Mouse (Mus musculus) lung, embryonic 15.5 days (tissue): ENCODE measurements around the gene Smarcd1. TPM values are rescaled to one million over a fixed set of nuclear protein-coding genes. Genes with fewer than 3 reads are reported as not detected.

Experiments used
- polyA plus RNA-seq: library from polyadenylated mRNA; unstranded; fragments of >200 nt; fragmentation: Nextera tagmentation; extraction: Ambion mirVana; gene quantifications from 2 replicates; pipeline ENCODE4 v1.2.1, GENCODE M21; 2015

Smarcd1 gene
- polyA plus RNA-seq, 1 experiment from 2014 or later = 41.1 TPM

Other genes starting within 250 kb of the Smarcd1 start
- gene Nckap5l, start 244.4 kb upstream of the Smarcd1 start, polyA plus RNA-seq = 8.7 and 11.6 TPM in 2 replicates
- 15.0 and 16.1 TPM in 2 replicates for gene Bcdin3d, start 227.4 kb upstream of the Smarcd1 start, polyA plus RNA-seq
- 1.1 and 1.4 TPM in 2 replicates for gene Faim2, start 174.0 kb upstream of the Smarcd1 start, polyA plus RNA-seq
- 0.34 TPM in 1 of 2 replicates, not detected in the other for gene Aqp2, start 123.1 kb upstream of the Smarcd1 start, polyA plus RNA-seq
- 1.5 and 1.9 TPM in 2 replicates for gene Aqp5, start 111.3 kb upstream of the Smarcd1 start, polyA plus RNA-seq
- gene Aqp6, start 100.7 kb upstream of the Smarcd1 start, polyA plus RNA-seq = not detected in 2 replicates
- gene Racgap1, start 50.5 kb upstream of the Smarcd1 start, polyA plus RNA-seq = 174 and 186 TPM in 2 replicates
- 1.4 and 1.8 TPM in 2 replicates for gene Asic1, start 31.8 kb upstream of the Smarcd1 start, polyA plus RNA-seq
- not detected in 2 replicates for gene Gm17349, start 3.4 kb downstream of the Smarcd1 start, polyA plus RNA-seq
- gene Gpd1, start 15.4 kb downstream of the Smarcd1 start, polyA plus RNA-seq = 0.82 and 1.1 TPM in 2 replicates
- gene Cox14, start 23.5 kb downstream of the Smarcd1 start, polyA plus RNA-seq = 132 and 137 TPM in 2 replicates
- 75.3 and 78.0 TPM in 2 replicates for gene Cers5, start 70.8 kb downstream of the Smarcd1 start, polyA plus RNA-seq
- gene Lima1, start 173.3 kb downstream of the Smarcd1 start, polyA plus RNA-seq = 37.9 and 43.6 TPM in 2 replicates